Mouse (Mus musculus): ENCODE measurements around the gene Fcgr1. TPM values are rescaled to one million over a fixed set of nuclear protein-coding genes. Genes with fewer than 3 reads are reported as not detected.
"Not testable (repeated sequence)": the region's sequence is repeated elsewhere in the genome, so short reads cannot be mapped to it uniquely, and the experiment has no call there.

Gene Fcgr1
- polyA plus RNA-seq, 1 experiment from 2014 or later, result 4.5 TPM

DNA sequence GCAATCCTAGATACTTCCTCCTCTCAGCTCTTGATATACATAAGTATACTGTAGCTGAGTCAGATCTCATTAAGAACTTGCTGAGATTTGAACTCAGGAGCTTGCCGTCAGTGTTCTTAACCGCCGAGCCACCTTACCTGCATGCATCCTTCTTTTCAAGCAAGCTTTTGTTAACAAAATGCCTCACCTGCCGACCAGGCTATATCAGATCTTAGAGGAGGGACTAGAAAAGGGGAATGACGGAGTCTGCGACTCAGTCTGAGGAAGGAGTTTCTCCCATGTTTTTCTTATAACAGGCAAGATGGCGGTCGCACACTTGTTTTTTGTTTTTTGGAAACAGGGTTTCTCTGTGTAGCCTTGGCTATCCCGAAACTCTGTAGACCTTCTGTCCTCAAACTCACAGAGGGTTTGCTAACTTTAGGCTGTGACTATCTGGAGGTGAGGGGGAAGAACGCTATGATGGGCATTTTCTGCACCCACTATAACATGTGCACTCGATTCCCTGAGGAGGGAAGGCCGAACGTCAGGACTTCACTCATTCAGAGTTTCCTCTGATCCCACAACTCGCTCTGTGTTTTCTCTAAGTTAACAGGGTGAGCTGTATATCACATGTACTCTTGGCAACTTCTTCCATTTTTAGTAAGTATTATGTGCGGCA lies 35.1 kb upstream of the Fcgr1 start:
- 8% methylated on average over 15 of the region's 15 CpGs for WGBS (ENCODE audit: insufficient replicate concordance)
- Histone ChIP-seq H3K4me3 (ENCODE audit: low read depth, low read length) (no peak overlapping the region), H3K27me3 (ENCODE audit: control insufficient read depth, insufficient read depth, low read depth, low read length) (peaks cover 66% of the 10 kb centered on the region), H3K9ac (ENCODE audit: low read depth, low read length) (no peak overlapping the region), H3K36me3 (ENCODE audit: control insufficient read depth, insufficient read depth) (no peaks in the 10 kb centered on the region), H3K4me1 (ENCODE audit: control insufficient read depth, low read depth, low read length) (peaks cover 4% of the 10 kb centered on the region), H3K27ac (ENCODE audit: low read length) (no peak overlapping the region), H3K9me3 (replicated peaks; ENCODE audit: control insufficient read depth, low read length) (no peaks in the 10 kb centered on the region), H3K4me2 (ENCODE audit: low read depth, low read length) (no peak overlapping the region)
- ATAC-seq (ENCODE audit: low read depth), result no peak

DNA sequence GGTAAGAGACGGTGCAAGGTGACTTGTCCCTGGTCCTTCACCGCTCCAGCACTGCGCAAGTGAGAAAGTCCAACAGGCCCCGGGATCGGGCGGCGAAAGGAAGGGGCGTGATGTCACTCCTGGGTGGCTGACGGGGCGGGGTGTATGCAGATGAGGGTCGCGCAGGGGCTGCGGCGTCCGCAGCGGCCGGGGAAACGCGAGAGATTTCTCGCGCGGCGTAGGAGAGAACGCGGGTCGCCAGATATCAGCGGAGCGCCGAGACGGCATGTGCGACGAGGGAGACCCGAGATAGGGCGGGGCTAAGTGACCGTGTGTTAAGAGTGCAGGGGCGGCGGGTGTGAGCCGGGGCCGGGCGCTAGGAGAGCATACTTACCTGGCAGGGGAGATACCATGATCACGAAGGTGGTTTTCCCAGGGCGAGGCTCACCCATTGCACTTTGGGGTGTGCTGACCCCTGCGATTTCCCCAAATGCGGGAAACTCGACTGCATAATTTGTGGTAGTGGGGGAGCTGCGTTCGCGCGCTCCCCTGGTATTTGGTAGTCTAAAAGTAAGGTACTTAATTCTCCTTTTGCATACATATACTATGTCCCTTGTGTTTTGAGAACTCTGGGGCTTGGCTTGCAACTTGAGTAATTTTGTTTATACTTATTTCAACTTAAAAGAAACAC lies 34.4 kb upstream of the Fcgr1 start:
- WGBS (ENCODE audit: insufficient replicate concordance), result under 1% methylated on average over 43 of the region's 49 CpGs
- not testable (repeated sequence) for H3K36me3 ChIP-seq (ENCODE audit: control insufficient read depth, insufficient read depth); H3K27ac ChIP-seq (ENCODE audit: low read length); H3K4me1 ChIP-seq (ENCODE audit: control insufficient read depth, low read depth, low read length); H3K9me3 ChIP-seq (replicated peaks; ENCODE audit: control insufficient read depth, low read length); H3K9ac ChIP-seq (ENCODE audit: low read depth, low read length)
- peaks cover 60% of the 10 kb centered on the region for H3K27me3 ChIP-seq (ENCODE audit: control insufficient read depth, insufficient read depth, low read depth, low read length)
- peak overlapping the region; percentile 39 for H3K4me3 ChIP-seq (ENCODE audit: low read depth, low read length)
- peak; percentile 84 for ATAC-seq (ENCODE audit: low read depth)
- H3K4me2 ChIP-seq (ENCODE audit: low read depth, low read length), result peak overlapping the region; percentile 48

DNA sequence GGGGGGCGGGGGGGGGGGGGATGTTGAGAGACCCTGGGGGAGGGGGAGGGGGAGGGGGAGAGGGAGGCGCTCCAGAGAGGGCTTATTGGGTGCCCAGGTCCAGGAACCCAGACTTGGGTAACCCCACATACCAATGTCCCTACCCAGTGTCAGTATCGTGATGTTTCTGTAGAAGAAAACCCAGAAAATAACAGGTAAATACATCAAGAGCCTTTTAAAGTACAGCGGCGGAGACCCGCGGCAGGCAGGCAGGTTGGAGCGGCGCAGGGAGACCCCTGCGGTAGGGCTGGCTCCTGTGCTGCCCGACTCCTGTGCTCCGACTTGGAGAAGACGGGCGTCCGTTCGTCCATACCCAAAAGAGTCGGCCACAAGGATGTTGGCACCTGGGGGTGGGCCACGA lies 33.9 kb upstream of the Fcgr1 start:
- no peak for ATAC-seq (ENCODE audit: low read depth)
- Histone ChIP-seq H3K9me3 (replicated peaks; ENCODE audit: control insufficient read depth, low read length) (no peaks in the 10 kb centered on the region), H3K4me2 (ENCODE audit: low read depth, low read length) (peak overlapping the region; percentile 48), H3K36me3 (ENCODE audit: control insufficient read depth, insufficient read depth) (no peaks in the 10 kb centered on the region), H3K9ac (ENCODE audit: low read depth, low read length) (no peak overlapping the region), H3K27me3 (ENCODE audit: control insufficient read depth, insufficient read depth, low read depth, low read length) (peaks cover 54% of the 10 kb centered on the region), H3K27ac (ENCODE audit: low read length) (no peak overlapping the region), H3K4me3 (ENCODE audit: low read depth, low read length) (peak overlapping the region; percentile 39), H3K4me1 (ENCODE audit: control insufficient read depth, low read depth, low read length) (peaks cover 4% of the 10 kb centered on the region)
- WGBS (ENCODE audit: insufficient replicate concordance), result under 1% methylated on average over 12 of the region's 18 CpGs

DNA sequence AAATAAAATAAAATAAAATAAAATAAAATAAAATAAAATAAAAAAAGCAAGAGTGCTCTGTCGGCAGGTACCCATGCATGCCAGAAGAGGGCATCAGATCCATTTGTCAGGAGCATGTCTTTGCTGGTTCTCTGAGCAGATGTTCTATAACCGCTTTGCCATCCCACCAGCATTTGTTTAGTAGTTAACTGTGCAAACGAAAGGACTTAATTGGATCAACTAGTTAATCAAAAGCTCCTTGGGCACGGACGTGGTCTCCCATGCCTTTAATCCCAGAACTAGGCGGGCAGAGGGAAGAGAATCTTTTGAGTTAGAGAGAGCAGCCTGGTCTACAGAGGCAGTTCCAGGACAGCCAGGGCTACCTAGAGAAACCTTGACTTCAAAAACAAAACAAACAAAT lies 33.4 kb upstream of the Fcgr1 start:
- H3K9ac ChIP-seq (ENCODE audit: low read depth, low read length), result no peak overlapping the region
- no peak overlapping the region for H3K27ac ChIP-seq (ENCODE audit: low read length)
- H3K36me3 ChIP-seq (ENCODE audit: control insufficient read depth, insufficient read depth), result no peaks in the 10 kb centered on the region
- no peak overlapping the region for H3K4me3 ChIP-seq (ENCODE audit: low read depth, low read length)
- no peak for ATAC-seq (ENCODE audit: low read depth)
- peaks cover 52% of the 10 kb centered on the region for H3K27me3 ChIP-seq (ENCODE audit: control insufficient read depth, insufficient read depth, low read depth, low read length)
- H3K9me3 ChIP-seq (replicated peaks; ENCODE audit: control insufficient read depth, low read length), result no peaks in the 10 kb centered on the region
- H3K4me2 ChIP-seq (ENCODE audit: low read depth, low read length), result no peak overlapping the region
- H3K4me1 ChIP-seq (ENCODE audit: control insufficient read depth, low read depth, low read length), result peaks cover 1% of the 10 kb centered on the region
- WGBS (ENCODE audit: insufficient replicate concordance), result 3% methylated on average over 6 of the region's 6 CpGs

DNA sequence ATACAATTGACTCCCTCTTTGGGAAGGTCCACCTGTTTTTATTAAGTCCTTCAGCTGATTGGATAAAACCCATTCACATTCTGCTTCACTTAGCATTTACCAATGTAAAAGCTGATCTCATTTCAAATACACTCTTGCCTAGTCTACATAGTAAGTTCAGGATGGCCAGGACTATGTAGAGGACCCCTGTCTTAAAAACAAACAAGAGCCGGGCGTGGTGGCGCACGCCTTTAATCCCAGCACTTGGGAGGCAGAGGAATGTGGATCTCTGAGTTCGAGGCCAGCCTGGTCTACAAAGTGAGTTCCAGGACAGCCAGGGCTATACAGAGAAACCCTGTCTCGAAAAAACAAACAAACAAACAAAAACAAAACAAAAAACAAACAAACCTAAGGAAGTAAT lies 30.0 kb upstream of the Fcgr1 start:
- H3K9ac ChIP-seq (ENCODE audit: low read depth, low read length), result not testable (repeated sequence)
- H3K27me3 ChIP-seq (ENCODE audit: control insufficient read depth, insufficient read depth, low read depth, low read length), result peaks cover 31% of the 10 kb centered on the region
- WGBS (ENCODE audit: insufficient replicate concordance), result 49% methylated on average over 6 of the region's 6 CpGs

DNA sequence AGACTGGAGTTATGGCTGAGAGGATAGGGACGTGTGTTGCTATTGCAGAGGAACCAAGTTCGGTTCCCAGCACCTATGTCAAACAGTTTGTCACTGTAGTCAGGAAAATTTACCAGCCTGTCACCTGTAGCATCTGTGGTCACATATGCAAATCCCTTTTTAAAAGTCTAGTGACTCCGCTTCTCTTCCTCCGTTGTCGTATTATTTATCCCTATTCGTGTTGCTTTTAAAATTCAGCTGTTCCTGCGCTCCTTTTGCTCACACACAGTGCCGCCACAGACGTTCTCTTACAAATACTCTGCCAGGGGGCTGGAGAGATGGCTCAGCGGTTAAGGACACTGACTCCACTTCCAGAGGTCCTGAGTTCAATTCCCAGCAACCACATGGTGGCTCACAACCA lies 28.8 kb upstream of the Fcgr1 start:
- Histone ChIP-seq H3K9me3 (replicated peaks; ENCODE audit: control insufficient read depth, low read length) (no peaks in the 10 kb centered on the region), H3K4me1 (ENCODE audit: control insufficient read depth, low read depth, low read length) (no peaks in the 10 kb centered on the region), H3K27me3 (ENCODE audit: control insufficient read depth, insufficient read depth, low read depth, low read length) (peaks cover 20% of the 10 kb centered on the region), H3K4me2 (ENCODE audit: low read depth, low read length) (no peak overlapping the region), H3K36me3 (ENCODE audit: control insufficient read depth, insufficient read depth) (no peaks in the 10 kb centered on the region), H3K4me3 (ENCODE audit: low read depth, low read length) (no peak overlapping the region), H3K27ac (ENCODE audit: low read length) (no peak overlapping the region), H3K9ac (ENCODE audit: low read depth, low read length) (no peak overlapping the region)
- ATAC-seq (ENCODE audit: low read depth), result no peak
- 18% methylated on average over 10 of the region's 10 CpGs for WGBS (ENCODE audit: insufficient replicate concordance)

More for the DNA sequence above, 30.0 kb upstream of the Fcgr1 start:
- not testable (repeated sequence) for H3K36me3 ChIP-seq (ENCODE audit: control insufficient read depth, insufficient read depth); H3K27ac ChIP-seq (ENCODE audit: low read length); ATAC-seq (ENCODE audit: low read depth); H3K4me3 ChIP-seq (ENCODE audit: low read depth, low read length); H3K4me2 ChIP-seq (ENCODE audit: low read depth, low read length); H3K4me1 ChIP-seq (ENCODE audit: control insufficient read depth, low read depth, low read length); H3K9me3 ChIP-seq (replicated peaks; ENCODE audit: control insufficient read depth, low read length)

DNA sequence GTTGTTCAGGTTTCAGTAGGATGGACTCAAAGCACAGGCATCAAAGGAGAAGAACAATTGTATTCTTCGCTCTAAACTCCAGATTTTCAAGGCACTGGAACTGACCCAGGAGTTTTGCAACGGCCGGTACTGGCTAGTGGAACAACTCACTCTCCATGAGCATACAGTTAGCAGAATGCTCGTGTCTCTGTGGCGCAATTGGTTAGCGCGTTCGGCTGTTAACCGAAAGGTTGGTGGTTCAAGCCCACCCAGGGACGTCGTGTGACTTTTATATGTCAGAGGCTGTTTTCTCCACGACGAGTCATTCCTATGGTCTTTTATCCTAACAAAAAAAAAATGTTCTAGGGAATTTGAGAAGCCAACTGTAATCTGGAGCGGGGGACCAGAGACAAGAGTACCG lies 28.1 kb upstream of the Fcgr1 start:
- no peak overlapping the region for H3K4me3 ChIP-seq (ENCODE audit: low read depth, low read length)
- no peak overlapping the region for H3K9ac ChIP-seq (ENCODE audit: low read depth, low read length)
- H3K4me1 ChIP-seq (ENCODE audit: control insufficient read depth, low read depth, low read length), result no peaks in the 10 kb centered on the region
- no peak for ATAC-seq (ENCODE audit: low read depth)
- no peak overlapping the region for H3K4me2 ChIP-seq (ENCODE audit: low read depth, low read length)
- H3K9me3 ChIP-seq (replicated peaks; ENCODE audit: control insufficient read depth, low read length), result no peaks in the 10 kb centered on the region
- 16% methylated on average over 15 of the region's 15 CpGs for WGBS (ENCODE audit: insufficient replicate concordance)
- peaks cover 15% of the 10 kb centered on the region for H3K27me3 ChIP-seq (ENCODE audit: control insufficient read depth, insufficient read depth, low read depth, low read length)
- no peaks in the 10 kb centered on the region for H3K36me3 ChIP-seq (ENCODE audit: control insufficient read depth, insufficient read depth)
- no peak overlapping the region for H3K27ac ChIP-seq (ENCODE audit: low read length)

DNA sequence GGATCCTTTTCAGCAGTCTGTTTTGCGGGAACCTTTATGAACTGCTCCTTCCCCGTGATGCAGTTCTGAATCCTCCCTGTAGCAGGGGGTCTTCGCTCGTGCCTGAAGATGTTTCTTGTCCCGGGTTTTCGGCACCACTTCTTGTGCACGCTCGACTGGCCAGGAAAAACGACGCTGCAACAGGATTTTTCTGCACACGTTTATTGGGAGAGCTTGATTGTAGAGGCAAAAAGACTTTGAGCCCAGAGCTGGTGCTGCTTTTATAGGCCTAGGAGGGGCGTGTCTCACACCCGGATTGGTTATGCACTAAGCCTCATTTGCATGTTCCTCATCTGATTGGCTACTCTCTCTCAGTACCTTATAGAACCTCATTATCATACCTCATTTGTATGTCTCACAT lies 26.2 kb upstream of the Fcgr1 start:
- WGBS (ENCODE audit: insufficient replicate concordance), result 80% methylated on average over 11 of the region's 13 CpGs
- H3K4me3 ChIP-seq (ENCODE audit: low read depth, low read length); H3K9ac ChIP-seq (ENCODE audit: low read depth, low read length); ATAC-seq (ENCODE audit: low read depth); H3K36me3 ChIP-seq (ENCODE audit: control insufficient read depth, insufficient read depth); H3K9me3 ChIP-seq (replicated peaks; ENCODE audit: control insufficient read depth, low read length); H3K4me1 ChIP-seq (ENCODE audit: control insufficient read depth, low read depth, low read length); H3K4me2 ChIP-seq (ENCODE audit: low read depth, low read length); H3K27ac ChIP-seq (ENCODE audit: low read length); H3K27me3 ChIP-seq (ENCODE audit: control insufficient read depth, insufficient read depth, low read depth, low read length): not testable (repeated sequence)

DNA sequence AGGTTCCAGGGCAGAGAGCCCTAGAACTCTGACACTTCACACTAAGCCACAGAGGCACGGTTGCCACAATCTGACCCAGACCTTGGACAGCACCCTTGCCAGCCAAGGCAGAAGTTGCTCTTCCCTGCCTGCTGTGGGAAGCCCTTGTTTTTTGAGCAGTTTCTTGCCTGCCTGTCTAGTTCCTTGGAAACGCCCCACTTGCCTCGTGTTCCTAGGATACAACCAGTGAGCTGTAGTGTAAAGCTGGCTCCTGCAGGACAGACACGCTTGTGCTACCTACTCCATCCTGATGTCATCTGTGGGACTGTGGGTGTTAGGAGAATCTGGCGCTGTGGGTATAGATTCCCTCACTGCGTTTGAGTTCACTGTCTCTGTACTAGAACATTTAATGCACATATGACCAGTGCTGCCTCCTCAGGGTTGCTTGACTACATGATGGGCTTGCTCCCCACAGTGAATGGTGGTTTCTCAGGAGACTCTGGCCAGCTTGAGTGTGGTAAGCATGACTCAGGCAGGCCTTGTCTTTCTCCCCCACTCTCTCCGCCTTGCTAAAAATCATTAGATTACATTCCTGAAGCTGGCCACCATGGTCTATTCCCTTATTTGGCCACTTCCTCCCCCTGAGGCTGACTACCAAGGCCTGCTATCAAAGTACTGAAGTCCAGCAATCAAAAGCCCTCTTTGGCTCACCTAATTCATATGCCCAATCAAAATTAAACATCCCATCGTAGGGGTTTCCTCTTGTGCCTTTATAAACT lies 18.8 kb upstream of the Fcgr1 start:
- no peak overlapping the region for H3K9ac ChIP-seq (ENCODE audit: low read depth, low read length)

More for the DNA sequence above, 18.8 kb upstream of the Fcgr1 start:
- no peaks in the 10 kb centered on the region for H3K9me3 ChIP-seq (replicated peaks; ENCODE audit: control insufficient read depth, low read length)
- no peaks in the 10 kb centered on the region for H3K27me3 ChIP-seq (ENCODE audit: control insufficient read depth, insufficient read depth, low read depth, low read length)
- no peak overlapping the region for H3K4me2 ChIP-seq (ENCODE audit: low read depth, low read length)
- no peak overlapping the region for H3K27ac ChIP-seq (ENCODE audit: low read length)
- WGBS (ENCODE audit: insufficient replicate concordance), result 53% methylated on average over 8 of the region's 8 CpGs
- H3K4me1 ChIP-seq (ENCODE audit: control insufficient read depth, low read depth, low read length), result no peaks in the 10 kb centered on the region
- no peak overlapping the region for H3K4me3 ChIP-seq (ENCODE audit: low read depth, low read length)
- no peak for ATAC-seq (ENCODE audit: low read depth)
- H3K36me3 ChIP-seq (ENCODE audit: control insufficient read depth, insufficient read depth), result no peaks in the 10 kb centered on the region
